Mouse (Mus musculus) common myeloid progenitor, adult 5-6 weeks (primary cell): ENCODE results near the gene Ubr7. TPM values are rescaled to one million over a fixed set of nuclear protein-coding genes. Genes with fewer than 3 reads are reported as not detected.
A peak's percentile ranks its signal among the peaks of the same experiment; 100 is the strongest.

Experiments used
- ATAC-seq: replicated peaks from 2 replicates; pipeline ENCODE4 v1.8.0; 2016; ENCODE audit warnings: low read depth, mild to moderate bottlenecking, moderate TSS enrichment, inconsistent platforms; ENCODE audit not compliant: poor library complexity, severe bottlenecking
- total RNA-seq: library from RNA; stranded (forward); fragments of 200-1000, 187-1606 nt; gene quantifications from 2 replicates; pipeline ENCODE4 v1.2.3, GENCODE M21; 2017

Ubr7 gene
- total RNA-seq, 1 experiment from 2014 or later, result 57.7 TPM

DNA sequence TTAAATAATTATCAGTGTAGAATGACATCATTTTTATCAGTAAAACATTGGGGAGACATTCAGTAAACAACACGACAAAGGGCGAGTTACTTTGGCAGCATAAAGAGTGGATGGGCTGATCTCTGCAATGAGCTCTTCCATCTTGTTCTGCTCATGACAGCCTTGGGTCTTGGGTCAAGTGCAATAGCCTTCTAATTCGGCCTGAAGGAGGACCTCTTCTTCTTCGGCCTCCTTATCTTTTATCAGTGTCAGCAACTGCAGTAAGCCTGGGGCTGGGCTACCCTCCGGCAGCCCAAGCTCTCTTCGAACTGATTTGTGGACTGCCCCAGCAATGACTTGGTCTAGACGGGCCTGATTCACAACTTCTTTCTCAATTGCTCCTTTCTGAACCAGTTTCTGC is 15.7 kb upstream of the Ubr7 start:
- no peak for ATAC-seq

DNA sequence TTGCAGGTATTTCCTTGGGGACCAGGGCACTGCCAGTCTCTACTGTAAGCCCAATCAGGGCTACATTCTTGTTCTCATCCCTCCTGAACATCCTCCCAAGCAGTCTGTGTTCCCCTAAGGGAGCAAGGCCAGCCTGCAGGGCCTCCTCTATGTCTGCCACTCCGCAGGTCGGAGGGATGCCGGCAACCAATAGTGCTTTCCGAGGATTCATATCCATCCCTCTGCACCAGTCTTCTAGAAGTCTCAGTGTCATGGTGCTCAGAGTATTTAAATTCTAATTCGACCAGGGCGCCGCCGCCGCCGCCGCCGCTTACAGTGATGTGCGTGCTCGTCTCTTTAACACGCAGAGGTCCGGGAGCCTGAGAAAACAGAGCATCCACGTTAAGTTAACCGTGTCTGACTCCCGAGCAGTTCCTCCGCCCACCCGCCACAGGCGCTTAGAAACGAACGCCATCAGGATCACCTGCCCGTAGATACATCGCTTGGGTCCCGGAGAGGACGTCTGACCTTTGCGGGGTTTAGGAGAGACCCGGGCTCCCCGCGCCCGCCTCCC is 14.7 kb upstream of the Ubr7 start:
- ATAC-seq, result peak; percentile 1; the same call in 1 of the 2 replicates

DNA sequence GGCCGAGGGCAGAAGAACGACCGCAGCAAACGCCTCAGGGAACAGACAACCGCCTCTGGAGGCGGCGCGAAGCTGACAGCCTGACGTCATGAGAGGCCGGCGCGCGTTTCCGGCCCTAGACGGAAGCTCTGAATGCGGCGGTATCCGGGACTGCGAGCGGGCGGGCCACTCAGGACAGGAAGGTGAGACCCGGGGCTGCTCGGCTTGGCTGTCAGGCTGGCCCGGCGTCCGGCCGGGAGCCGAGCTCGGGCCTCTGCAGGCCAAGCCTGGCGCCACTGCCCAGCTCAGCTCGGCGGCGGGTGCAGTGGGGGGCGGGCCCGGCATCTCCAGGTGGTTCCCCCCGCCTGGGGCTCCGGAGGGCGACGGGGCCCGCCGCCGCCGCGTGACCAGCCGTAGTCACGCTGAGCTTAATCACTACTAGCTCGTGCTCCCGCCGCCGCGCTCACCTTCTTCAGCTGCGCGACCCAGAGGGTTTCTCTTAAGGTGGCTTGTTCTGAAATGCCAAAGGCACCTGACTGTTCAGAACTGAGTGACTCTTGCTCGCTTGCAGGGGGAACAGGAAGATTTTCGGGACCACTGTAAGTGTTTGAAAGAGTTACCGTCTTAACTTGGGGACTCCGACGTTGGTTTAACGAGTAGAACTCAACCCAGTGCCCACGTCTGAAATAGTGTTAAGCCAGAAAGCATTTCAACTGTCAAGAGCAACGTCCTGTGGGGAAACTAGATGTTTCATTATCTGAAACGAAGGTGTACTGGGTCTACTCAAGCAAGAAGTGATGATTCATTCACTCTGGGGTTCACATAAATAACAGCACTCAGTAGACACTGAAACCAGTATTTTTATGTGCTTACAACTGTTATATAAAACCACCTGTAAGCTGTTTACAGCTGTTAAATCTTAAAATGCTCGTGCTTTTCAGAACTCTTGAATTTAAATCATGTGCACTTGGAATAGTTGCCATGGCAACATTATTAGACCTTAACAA is 13.9 kb upstream of the Ubr7 start, which contains the start of the genes Moap1 and Tmem251:
Gene Moap1 (minus strand): TSS at position 73 of the 986 bp plus-strand sequence.
Gene Tmem251 (plus strand): TSS at position 174 of the 986 bp plus-strand sequence.
- peak; percentile 86 for ATAC-seq

DNA sequence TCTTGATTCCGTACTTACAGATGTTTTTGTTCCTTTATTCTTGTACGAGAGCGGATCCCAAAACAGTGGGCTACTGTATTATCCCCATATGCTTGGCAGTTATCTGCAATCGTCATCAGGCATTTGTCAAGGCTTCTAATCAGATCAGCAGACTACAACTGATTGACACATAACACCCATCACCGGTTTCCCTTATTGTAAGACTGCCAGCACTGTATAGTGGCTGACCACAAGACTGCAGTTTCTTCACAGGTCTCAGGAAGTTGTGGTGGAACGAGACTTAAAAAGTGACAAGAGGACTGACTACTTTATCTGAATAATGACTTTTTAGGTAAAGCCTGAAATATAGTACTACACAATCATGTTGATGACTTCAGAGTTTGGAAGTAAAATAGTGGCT is 12.9 kb upstream of the Ubr7 start:
- ATAC-seq, result peak; percentile 70

DNA sequence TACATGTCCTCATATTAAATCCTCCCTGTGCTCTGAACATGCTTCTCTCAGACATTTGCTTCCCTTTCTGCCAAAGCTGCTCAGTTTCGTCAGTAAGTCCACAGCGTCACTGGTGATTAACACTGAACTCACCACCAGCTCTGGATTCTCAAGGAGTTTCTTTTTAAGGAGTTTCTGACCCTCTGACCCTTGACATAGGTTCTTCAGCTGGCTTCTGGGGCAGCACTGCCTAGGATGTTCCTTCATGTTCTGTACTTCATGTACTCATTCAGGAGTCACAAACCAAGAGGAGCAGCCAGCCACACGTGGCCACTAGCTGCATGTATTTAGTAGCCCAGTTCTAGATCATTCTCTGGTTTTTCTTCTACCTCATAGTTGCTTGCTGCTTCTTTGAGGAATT is 9.5 kb upstream of the Ubr7 start:
- no peak for ATAC-seq

DNA sequence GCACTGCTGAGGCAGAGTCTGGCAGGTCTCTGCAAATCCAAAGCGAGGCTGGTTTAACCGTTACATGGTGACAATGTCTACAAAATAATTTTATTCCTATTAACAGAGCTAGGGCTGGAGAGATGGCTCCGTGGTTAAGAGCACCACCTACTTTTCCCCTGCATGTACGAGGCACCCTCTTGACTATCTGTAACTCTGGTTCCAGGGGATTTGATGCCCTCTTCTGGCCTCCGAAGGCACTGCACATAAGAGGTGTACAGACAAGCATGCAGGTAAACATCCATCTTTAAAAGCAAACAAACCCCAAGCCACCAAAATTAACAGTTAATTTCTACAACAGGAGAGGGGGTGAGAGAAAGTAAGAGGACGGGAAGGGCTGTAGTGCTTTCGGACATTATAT is 1.5 kb upstream of the Ubr7 start:
- no peak for ATAC-seq

DNA sequence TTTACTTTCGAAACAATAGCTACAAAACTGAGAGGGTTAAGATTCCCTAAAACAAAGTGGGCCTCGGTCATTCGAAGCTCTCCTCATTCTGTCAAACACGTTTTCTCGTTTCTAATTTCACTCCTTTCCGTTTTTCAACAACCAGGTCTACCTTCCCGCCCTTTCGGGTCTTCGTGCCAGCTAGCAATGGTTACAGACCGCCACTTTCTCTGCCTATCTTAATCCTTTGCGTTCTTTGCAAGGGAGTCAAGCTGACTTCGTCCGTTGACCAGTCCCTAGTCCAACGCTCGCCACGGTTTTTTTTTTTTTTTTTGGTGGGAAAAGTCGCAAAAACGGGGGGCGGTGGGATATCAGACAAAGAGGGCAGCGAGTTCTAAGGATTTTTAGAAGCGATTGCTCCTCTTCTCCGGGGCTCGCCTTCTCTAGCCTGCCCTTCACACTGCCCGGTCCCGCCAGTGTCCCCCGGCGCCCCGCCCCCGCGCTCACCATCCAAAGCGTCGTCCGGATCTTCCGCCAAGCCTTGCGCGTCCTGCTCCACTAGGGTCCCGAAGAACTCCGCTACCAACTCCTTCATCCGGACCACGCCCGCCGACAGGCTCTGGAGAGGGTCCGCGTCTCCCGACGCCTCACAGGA is 595 bp upstream of the Ubr7 start:
- ATAC-seq, result no peak

DNA sequence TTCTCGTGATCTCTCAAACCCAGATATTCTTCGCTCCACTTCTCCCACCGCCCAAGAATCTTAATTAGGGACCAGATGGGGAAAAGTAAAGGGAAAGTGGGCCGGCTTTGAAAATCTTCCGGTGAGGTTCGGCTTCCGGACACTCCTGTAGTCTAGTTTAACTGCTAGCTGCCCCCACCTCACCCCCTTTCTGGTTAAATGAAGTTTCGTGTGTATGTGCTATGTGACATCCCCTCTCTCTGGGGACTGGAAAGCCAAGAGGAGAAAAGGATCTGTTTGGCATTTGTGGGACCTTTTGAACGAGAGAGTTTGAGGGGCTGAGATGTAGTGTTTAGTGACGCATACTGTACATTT is 613 bp downstream of the Ubr7 start, which contains the start of gene Gm20604:
Gene Gm20604 (minus strand): TSS at position 270 of the 354 bp plus-strand sequence.
- ATAC-seq, result no peak

DNA sequence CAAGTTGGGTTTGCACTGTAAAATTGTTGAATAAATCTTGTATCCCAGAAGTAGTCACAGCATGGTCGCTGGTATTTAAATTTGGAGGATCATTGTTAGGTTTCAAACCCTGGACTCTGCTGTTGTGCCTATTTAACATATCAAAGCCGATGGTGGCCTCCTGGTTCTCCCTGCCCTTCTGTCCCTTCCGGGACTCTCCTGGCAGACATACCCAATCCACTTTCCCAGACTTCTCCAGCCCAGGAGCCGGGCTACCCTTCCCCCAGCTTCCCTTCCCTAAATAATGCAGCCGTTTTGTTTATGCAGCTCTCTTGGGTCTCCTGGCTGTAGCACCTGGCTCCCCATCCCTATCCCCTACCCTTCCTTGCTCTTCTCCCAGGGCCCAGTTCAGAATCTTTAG is 1.2 kb downstream of the Ubr7 start:
- no peak for ATAC-seq

DNA sequence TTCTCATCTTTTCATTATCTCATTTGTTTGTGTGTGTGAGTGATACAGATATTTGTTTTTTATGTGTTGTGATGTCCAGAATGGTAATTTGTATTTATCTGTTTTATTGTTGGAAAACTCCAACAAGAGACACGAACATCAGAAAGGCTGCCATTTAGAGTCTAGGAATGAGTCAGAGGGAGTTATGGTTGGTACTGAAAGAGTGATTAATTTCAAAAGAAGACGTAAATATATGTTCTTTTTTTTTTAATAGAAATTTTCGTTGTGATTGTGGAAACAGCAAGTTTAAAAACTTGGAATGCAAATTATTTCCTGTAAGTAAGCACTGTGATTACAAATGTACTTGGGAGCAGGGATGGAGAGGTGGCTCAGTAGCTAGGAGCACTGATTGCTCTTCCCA is 3.9 kb downstream of the Ubr7 start:
- ATAC-seq, result no peak

DNA sequence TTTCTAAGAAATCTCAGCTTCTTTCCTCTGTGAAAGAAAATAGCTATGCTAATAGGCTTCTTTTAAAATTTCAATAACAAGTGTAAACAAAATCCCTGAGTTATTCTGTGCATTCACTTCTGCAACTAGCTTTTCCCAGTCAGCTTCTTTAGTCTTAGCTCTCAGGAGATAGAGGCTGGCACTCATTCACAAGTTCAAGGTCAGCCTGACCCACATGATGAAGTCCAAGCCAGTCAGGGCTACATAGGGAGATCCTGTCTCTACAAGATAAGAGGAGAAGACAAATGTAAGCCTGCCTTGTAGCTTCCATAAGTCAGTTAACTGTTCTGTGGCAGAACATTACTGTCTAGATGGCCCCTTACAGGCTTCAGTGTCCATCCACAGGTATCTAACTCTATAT is 5.9 kb downstream of the Ubr7 start:
- no peak for ATAC-seq

DNA sequence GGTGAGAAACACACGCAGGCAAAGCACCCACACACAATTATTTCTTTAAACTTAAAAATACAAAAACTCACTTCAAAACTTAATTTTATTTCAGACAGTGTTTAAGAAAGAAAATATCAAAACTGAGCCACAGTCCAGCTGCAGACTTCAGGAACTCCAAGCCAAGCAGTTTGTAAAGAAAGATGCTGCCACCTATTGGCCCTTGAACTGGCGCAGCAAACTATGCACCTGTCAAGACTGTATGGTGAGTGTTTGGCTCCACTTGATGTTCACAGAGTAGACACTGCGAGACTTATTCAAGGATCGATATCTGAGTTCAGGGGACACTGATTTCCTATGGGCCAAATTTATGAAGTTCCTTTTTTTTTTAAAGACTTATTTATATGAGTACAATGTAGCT is 11.2 kb downstream of the Ubr7 start:
- ATAC-seq, result no peak

DNA sequence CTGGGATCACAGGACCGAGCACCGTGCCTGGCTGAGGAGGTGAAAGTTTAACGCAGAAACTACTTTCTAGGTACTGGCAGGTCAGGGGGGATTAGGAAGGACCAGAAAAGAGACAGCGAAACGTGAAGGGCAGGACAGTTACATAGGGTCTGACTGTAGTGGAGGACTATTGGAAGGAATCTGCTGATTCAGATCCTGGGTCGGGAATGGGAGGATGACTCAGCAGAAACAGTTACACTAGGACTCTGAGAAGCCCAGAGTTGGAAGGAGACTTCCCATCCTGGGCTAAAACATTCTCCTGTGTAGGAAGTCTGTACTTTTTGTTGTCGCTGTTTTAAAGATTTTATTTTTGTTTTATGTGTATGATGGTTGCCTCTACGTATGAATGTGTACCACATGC is 13.8 kb downstream of the Ubr7 start:
- ATAC-seq, result no peak

DNA sequence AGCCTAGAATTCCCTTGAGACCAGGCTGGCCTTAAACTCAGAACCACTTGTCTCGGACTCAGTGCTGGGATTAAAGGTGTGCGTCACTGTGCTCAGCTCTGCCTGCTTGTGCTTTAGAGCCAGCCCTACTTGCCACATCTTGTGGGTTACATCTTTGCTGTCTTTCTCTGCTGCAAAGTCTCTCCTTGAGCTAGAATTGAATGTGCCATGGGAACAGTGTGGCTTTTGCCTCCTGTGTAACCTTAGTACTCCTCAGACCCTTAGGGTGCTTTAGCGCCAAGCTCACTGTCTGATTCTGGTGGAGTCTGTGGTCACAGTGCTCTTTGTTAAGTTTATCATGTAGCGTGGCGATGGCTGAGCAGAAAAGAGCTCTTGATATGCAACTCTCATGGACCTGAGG is 14.9 kb downstream of the Ubr7 start:
- no peak for ATAC-seq

DNA sequence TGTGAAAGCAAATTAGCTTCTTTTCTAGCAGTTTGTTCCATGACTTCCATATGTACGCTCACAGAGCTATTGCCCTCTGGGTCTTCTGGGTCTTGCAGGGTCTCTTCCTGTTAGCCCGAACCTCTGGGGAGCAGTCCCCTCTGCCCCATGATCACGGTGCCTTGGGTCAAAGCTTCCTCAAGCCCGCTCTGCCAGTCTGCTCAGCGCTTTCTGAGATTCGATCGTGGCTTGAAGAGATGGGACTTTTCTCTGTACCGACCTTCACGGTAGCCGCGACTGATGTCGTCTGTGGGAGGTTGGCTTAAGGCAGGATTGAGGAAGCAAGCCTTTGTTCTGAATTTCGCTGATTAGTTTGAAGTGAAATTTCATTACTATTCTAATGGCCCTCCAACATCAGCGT is 18.3 kb downstream of the Ubr7 start:
- ATAC-seq, result no peak

DNA sequence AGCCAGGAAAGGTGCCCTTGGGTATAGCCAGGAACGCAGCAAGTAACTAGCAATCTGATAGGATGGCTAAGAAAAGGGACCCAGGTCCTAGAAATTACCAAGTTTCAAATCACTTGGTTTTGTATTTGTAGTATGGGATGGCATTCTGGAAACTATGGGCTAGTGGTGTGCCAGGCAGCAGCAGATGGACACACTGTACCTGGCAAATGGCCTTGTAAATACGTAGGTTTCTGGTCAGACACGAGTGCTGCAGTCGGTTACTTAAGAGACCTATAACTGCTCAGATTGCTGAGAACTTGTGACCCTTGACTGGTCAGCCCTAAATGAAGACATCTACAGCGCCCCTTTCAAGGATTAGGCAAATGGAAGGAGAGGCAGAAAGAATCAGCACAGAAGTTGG is 20.4 kb downstream of the Ubr7 start:
- no peak for ATAC-seq

DNA sequence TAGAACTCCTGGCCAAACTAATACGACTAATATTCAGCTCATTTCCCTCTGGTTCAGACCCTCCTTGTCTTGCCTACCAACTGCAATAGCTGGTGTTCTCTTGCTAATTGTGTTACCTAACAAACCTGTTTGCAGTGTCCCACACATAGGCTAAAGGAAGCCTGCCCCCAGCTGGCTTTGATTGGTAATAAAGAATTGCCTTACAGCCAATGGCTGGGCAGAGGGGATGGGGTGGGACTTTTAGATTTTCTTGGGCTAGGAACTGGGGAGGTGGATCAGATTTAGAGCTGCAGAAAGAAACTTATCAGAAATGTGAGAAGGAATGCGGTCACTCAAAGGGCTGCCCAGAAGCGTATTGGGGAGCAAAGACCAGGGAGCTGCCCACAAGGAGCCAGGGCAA is 21.7 kb downstream of the Ubr7 start:
- ATAC-seq, result peak; percentile 48; the same call in 1 of the 2 replicates

DNA sequence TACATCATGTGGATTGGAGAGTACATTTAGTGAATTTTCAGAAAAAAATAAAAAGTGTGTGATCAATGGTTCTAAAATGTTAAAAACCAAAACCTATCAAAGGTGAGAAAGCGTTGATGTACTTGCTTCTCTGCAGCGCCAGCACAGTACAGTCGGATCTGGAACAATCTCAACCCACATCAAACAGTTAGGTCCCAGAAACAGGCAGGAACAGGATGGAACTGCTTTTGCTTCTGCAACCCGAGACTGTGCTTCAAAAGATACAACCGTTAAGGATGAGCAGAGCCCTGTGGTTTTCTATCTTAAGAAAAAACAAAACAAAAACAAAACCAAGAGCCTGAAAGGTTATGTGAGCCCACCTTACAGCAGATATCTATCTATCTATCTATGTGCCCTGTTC is 25.1 kb downstream of the Ubr7 start:
- ATAC-seq, result no peak

DNA sequence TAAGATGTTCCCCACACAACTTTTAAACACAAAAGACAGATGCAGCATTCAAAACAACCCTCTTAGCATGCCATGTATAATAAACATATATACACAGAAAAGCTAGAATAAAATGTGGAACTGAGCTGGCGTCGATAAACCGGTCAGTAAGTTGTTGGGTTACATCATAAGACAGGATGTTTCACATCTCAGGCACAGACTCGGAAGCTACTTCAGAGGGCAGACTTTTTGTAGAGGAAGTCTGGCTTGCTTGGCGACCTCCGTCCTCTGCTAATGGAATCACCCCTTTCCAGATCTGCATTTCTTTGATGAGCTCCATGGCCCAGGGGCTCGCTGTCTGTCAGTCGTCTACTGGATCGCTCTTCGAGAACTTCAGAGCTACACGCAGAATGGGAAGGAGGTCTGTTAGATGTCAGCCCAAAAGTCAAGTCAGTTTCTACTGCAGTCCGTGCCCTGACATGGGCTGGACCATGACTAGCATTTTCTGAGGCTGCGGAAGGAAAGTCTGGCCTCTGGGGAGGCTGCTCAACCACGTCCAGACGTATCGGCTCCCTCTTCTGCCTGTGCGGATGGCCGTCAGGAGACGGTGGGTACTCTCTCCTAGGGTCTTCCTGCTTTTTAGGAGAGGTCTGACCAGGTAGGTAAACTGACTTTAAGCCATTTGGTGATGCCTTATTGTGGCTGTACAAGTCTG is 27.3 kb downstream of the Ubr7 start:
- ATAC-seq, result no peak

DNA sequence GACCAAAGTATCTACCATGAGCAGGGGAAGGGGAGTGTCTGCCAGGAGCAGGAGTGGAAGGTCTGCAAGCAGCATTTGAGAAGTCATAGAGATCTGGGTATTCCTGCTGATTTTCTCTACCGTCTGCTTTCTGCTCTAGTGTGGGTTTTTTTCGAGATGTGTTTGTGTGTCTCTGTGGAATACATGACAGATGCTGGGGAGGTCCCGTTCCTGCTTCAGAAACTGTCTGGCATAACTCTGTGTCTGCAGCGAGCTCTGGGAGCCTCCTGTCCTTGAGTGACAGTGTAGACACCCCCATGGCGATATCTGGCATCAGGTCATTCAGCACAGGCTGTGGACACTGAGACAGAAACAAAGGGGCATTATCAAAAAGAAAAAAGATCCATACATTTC is 27.8 kb downstream of the Ubr7 start:
- no peak for ATAC-seq
